Mouse (Mus musculus) forebrain, embryonic 13.5 days (tissue): ENCODE results near the gene Upb1. TPM values are rescaled to one million over a fixed set of nuclear protein-coding genes. Genes with fewer than 3 reads are reported as not detected.
"Not testable (repeated sequence)": the region's sequence is repeated elsewhere in the genome, so short reads cannot be mapped to it uniquely, and the experiment has no call there.

Experiments used
- ATAC-seq: fragments of 200-750 bp; cut with Nextera tagmentation; 2 replicates; pipeline ENCODE4 v1.8.0; 2017
- H3K27ac ChIP-seq: fragments of 300-500 bp; sonication (generic); 2 replicates; pipeline ENCODE4 v1.5.1; 2015; ENCODE audit warnings: inconsistent platforms, mild to moderate bottlenecking, moderate library complexity
- H3K27me3 ChIP-seq: fragments of 300-500 bp; sonication (generic); 2 replicates; pipeline ENCODE4 v1.6.1; 2015; ENCODE audit warnings: mild to moderate bottlenecking, inconsistent platforms
- H3K36me3 ChIP-seq: fragments of 300-500 bp; sonication (generic); 2 replicates; pipeline ENCODE4 v1.6.1; 2015; ENCODE audit warnings: mild to moderate bottlenecking, inconsistent platforms; ENCODE audit not compliant: poor library complexity, severe bottlenecking
- H3K4me1 ChIP-seq: fragments of 300-500 bp; sonication (generic); 2 replicates; pipeline ENCODE4 v1.6.1; 2015; ENCODE audit warnings: inconsistent platforms
- H3K4me2 ChIP-seq: fragments of 300-500 bp; sonication (generic); 2 replicates; pipeline ENCODE4 v1.6.1; 2015; ENCODE audit warnings: inconsistent platforms, mild to moderate bottlenecking, moderate library complexity
- H3K4me3 ChIP-seq: fragments of 300-500 bp; sonication (generic); 2 replicates; pipeline ENCODE4 v1.5.1; 2015; ENCODE audit warnings: mild to moderate bottlenecking, inconsistent platforms
- H3K9ac ChIP-seq: fragments of 300-500 bp; sonication (generic); 2 replicates; pipeline ENCODE4 v1.6.1; 2015; ENCODE audit warnings: mild to moderate bottlenecking, inconsistent platforms
- H3K9me3 ChIP-seq: fragments of 300-500 bp; sonication (generic); replicated peaks from 2 replicates; pipeline ENCODE4 v1.6.1; 2016; ENCODE audit warnings: inconsistent platforms
- WGBS: fragments of 180-500 bp; shearing (Covaris S2); methylation state at CpG from one replicate; pipeline ENCODE4 v1.1.7; 2015; 5-methylcytosine and 5-hydroxymethylcytosine counted together
- polyA plus RNA-seq: library from polyadenylated mRNA; unstranded; fragments of >200 nt; fragmentation: Nextera tagmentation; extraction: Ambion mirVana; gene quantifications from 2 replicates; pipeline ENCODE4 v1.2.1, GENCODE M21; 2015

Upb1 gene
- polyA plus RNA-seq, result not detected in 2 replicates

GRCm38 (mm10) chr10:75400958-75401357 is at the start of gene Upb1:
TSS of gene Upb1 (plus strand) at chr10:75401115.
- H3K9ac ChIP-seq, result no peak within 1 kb of the TSS
- no peak within 1 kb of the TSS for H3K4me3 ChIP-seq
- no peaks in the 10 kb centered on the region for H3K36me3 ChIP-seq
- no peaks in the 10 kb centered on the region for H3K9me3 ChIP-seq
- WGBS, result 88% methylated on average over 4 of the region's 4 CpGs
- H3K27me3 ChIP-seq, result no peaks in the 10 kb centered on the region
- ATAC-seq, result no peak
- H3K4me2 ChIP-seq, result no peak within 1 kb of the TSS
- no peak within 1 kb of the TSS for H3K27ac ChIP-seq
- 0 out of 2 replicates have a peak, but pooled peaks cover 4% of the 10 kb centered on the region for H3K4me1 ChIP-seq

GRCm38 (mm10) chr10:75352541-75352940 is 48.4 kb upstream of the Upb1 start:
- Histone ChIP-seq H3K4me1 (no peaks in the 10 kb centered on the region), H3K9ac (no peak overlapping the region), H3K9me3 (no peaks in the 10 kb centered on the region), H3K27me3 (no peaks in the 10 kb centered on the region), H3K4me2 (no peak overlapping the region), H3K4me3 (no peak overlapping the region), H3K27ac (no peak overlapping the region), H3K36me3 (no peaks in the 10 kb centered on the region)
- no peak for ATAC-seq
- 95% methylated on average over 12 of the region's 12 CpGs for WGBS

GRCm38 (mm10) chr10:75353838-75354241 is 47.1 kb upstream of the Upb1 start:
- not testable (repeated sequence) for H3K4me3 ChIP-seq, H3K4me1 ChIP-seq, H3K27me3 ChIP-seq, ATAC-seq, H3K9ac ChIP-seq, H3K27ac ChIP-seq, H3K4me2 ChIP-seq, H3K9me3 ChIP-seq, H3K36me3 ChIP-seq
- 75% methylated on average over 8 of the region's 9 CpGs for WGBS

- Histone ChIP-seq H3K4me1 (no peaks in the 10 kb centered on the region), H3K9me3 (no peaks in the 10 kb centered on the region)
- 80% methylated on average over 4 of the region's 4 CpGs for WGBS
Measured at GRCm38 (mm10) chr10:75355341-75355740, 45.6 kb upstream of the Upb1 start.

GRCm38 (mm10) chr10:75364214-75364690 is 36.7 kb upstream of the Upb1 start:
- 0% methylated on average over 1 of the region's 1 CpGs for WGBS

More at GRCm38 (mm10) chr10:75355341-75355740, 45.6 kb upstream of the Upb1 start:
- no peak overlapping the region for H3K27ac ChIP-seq
- no peak overlapping the region for H3K4me3 ChIP-seq
- no peak overlapping the region for H3K4me2 ChIP-seq
- no peaks in the 10 kb centered on the region for H3K36me3 ChIP-seq
- ATAC-seq, result no peak
- H3K9ac ChIP-seq, result no peak overlapping the region
- H3K27me3 ChIP-seq, result no peaks in the 10 kb centered on the region

GRCm38 (mm10) chr10:75364796-75365195 is 36.1 kb upstream of the Upb1 start:
- H3K4me3 ChIP-seq, result no peak overlapping the region
- no peak overlapping the region for H3K9ac ChIP-seq
- H3K9me3 ChIP-seq, result no peaks in the 10 kb centered on the region
- no peaks in the 10 kb centered on the region for H3K36me3 ChIP-seq
- H3K4me1 ChIP-seq, result peaks cover 16% of the 10 kb centered on the region
- no peaks in the 10 kb centered on the region for H3K27me3 ChIP-seq
- no peak for ATAC-seq
- 76% methylated on average over 9 of the region's 9 CpGs for WGBS
- H3K4me2 ChIP-seq, result 0 out of 2 replicates have a peak overlapping the region, but pooled peaks have one; percentile 12
- H3K27ac ChIP-seq, result peak overlapping the region; percentile 40; the same call in 1 of the 2 replicates

More at GRCm38 (mm10) chr10:75364214-75364690, 36.7 kb upstream of the Upb1 start:
- H3K36me3 ChIP-seq, H3K9ac ChIP-seq, H3K9me3 ChIP-seq, H3K4me3 ChIP-seq, H3K27me3 ChIP-seq: not testable (repeated sequence)
- peak; percentile 77; the same call in 1 of the 2 replicates for ATAC-seq
- Histone ChIP-seq H3K4me2 (0 out of 2 replicates have a peak overlapping the region, but pooled peaks have one; percentile 12), H3K4me1 (peaks cover 16% of the 10 kb centered on the region), H3K27ac (peak overlapping the region; percentile 40)

GRCm38 (mm10) chr10:75365231-75365633 is 35.7 kb upstream of the Upb1 start:
- no peak overlapping the region for H3K27ac ChIP-seq
- ATAC-seq, result no peak
- peak overlapping the region; percentile 32 for H3K4me2 ChIP-seq
- no peaks in the 10 kb centered on the region for H3K27me3 ChIP-seq
- peaks cover 16% of the 10 kb centered on the region for H3K4me1 ChIP-seq
- WGBS, result 57% methylated on average over 6 of the region's 6 CpGs
- no peaks in the 10 kb centered on the region for H3K36me3 ChIP-seq
- no peak overlapping the region for H3K9ac ChIP-seq
- H3K9me3 ChIP-seq, result no peaks in the 10 kb centered on the region
- H3K4me3 ChIP-seq, result peak overlapping the region; percentile 18

- H3K4me2 ChIP-seq, H3K27me3 ChIP-seq, H3K9ac ChIP-seq, H3K9me3 ChIP-seq, H3K36me3 ChIP-seq, H3K4me3 ChIP-seq, H3K4me1 ChIP-seq: not testable (repeated sequence)
- ATAC-seq, result peak; percentile 80
- 69% methylated on average over 13 of the region's 19 CpGs for WGBS
- peak overlapping the region; percentile 44; the same call in 1 of the 2 replicates for H3K27ac ChIP-seq
Measured at GRCm38 (mm10) chr10:75373655-75374351, 27.1 kb upstream of the Upb1 start.

- Histone ChIP-seq H3K4me1 (no peaks in the 10 kb centered on the region), H3K36me3 (no peaks in the 10 kb centered on the region), H3K4me3 (no peak overlapping the region), H3K27ac (no peak overlapping the region), H3K4me2 (no peak overlapping the region), H3K9ac (no peak overlapping the region), H3K27me3 (no peaks in the 10 kb centered on the region), H3K9me3 (no peaks in the 10 kb centered on the region)
- ATAC-seq, result no peak
- 89% methylated on average over 10 of the region's 10 CpGs for WGBS
Measured at GRCm38 (mm10) chr10:75378688-75379087, 22.2 kb upstream of the Upb1 start.

GRCm38 (mm10) chr10:75390156-75390555 is 10.8 kb upstream of the Upb1 start:
- WGBS, result 89% methylated on average over 2 of the region's 2 CpGs
- H3K27me3 ChIP-seq, result no peaks in the 10 kb centered on the region
- H3K4me1 ChIP-seq, result no peaks in the 10 kb centered on the region
- no peak for ATAC-seq
- H3K27ac ChIP-seq, result no peak overlapping the region
- 0 out of 2 replicates have a peak, but pooled peaks cover 4% of the 10 kb centered on the region for H3K9me3 ChIP-seq
- H3K4me2 ChIP-seq, result no peak overlapping the region
- H3K4me3 ChIP-seq, result no peak overlapping the region
- H3K9ac ChIP-seq, result no peak overlapping the region
- H3K36me3 ChIP-seq, result no peaks in the 10 kb centered on the region

GRCm38 (mm10) chr10:75390832-75391231 is 10.1 kb upstream of the Upb1 start:
- no peaks in the 10 kb centered on the region for H3K4me1 ChIP-seq
- H3K36me3 ChIP-seq, result no peaks in the 10 kb centered on the region
- no peak overlapping the region for H3K4me3 ChIP-seq
- H3K4me2 ChIP-seq, result no peak overlapping the region
- H3K9me3 ChIP-seq, result 0 out of 2 replicates have a peak, but pooled peaks cover 4% of the 10 kb centered on the region
- no peaks in the 10 kb centered on the region for H3K27me3 ChIP-seq
- 93% methylated on average over 4 of the region's 4 CpGs for WGBS
- ATAC-seq, result no peak
- no peak overlapping the region for H3K9ac ChIP-seq
- no peak overlapping the region for H3K27ac ChIP-seq

- H3K4me3 ChIP-seq, result no peak overlapping the region
- no peak for ATAC-seq
- 90% methylated on average over 8 of the region's 8 CpGs for WGBS
- H3K4me2 ChIP-seq, result no peak overlapping the region
- H3K9ac ChIP-seq, result no peak overlapping the region
- H3K27ac ChIP-seq, result no peak overlapping the region
- H3K36me3 ChIP-seq, result no peaks in the 10 kb centered on the region
- H3K9me3 ChIP-seq, result no peaks in the 10 kb centered on the region
- H3K4me1 ChIP-seq, result 0 out of 2 replicates have a peak, but pooled peaks cover 4% of the 10 kb centered on the region
- H3K27me3 ChIP-seq, result no peaks in the 10 kb centered on the region
Measured at GRCm38 (mm10) chr10:75394796-75395195, 6.1 kb upstream of the Upb1 start.
